Mouse (Mus musculus) bone marrow, adult 2 months (tissue): ENCODE results near the gene Sco2.

Experiments used
- CTCF ChIP-seq: fragments of 200-500 bp; IDR thresholded peaks from 2 replicates; pipeline ENCODE4 v1.5.1; 2011; ENCODE audit warnings: low read length, control low read depth; ENCODE audit not compliant: control insufficient read depth, insufficient read depth
- POLR2A ChIP-seq: fragments of 200-500 bp; IDR thresholded peaks from 2 replicates; pipeline ENCODE4 v1.6.1; 2011; ENCODE audit warnings: low read depth, mild to moderate bottlenecking, control low read depth, low read length, borderline replicate concordance; ENCODE audit not compliant: control insufficient read depth

DNA sequence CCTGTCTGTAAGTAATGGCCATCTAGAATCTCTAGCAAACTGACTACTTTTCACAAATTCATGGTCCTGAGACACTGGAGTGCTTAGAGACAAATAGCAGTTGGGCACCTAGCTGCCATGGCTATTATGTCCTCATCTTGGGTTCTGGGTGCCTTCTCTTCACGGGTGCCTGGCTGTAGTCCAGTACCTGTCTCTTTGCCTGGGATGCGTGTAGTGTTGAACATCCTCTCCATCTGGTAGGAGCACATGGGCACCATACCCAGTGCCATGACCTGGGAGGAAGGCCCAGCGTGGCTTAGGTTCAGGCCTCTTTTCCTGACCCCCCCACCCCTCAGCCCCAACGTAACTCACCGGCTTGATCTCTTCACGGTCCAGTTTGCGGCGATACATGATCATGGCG, 48.3 kb upstream of the Sco2 start:
- TF ChIP-seq CTCF (no peak), POLR2A (no peak)
